Mouse (Mus musculus) midbrain, embryonic 14.5 days (tissue): ENCODE data around the gene Dnal1. TPM values are rescaled to one million over a fixed set of nuclear protein-coding genes. Genes with fewer than 3 reads are reported as not detected.
A peak's percentile ranks its signal among the peaks of the same experiment; 100 is the strongest.

Source experiments
- ATAC-seq: fragments of 200-750 bp; cut with Nextera tagmentation; 2 replicates; pipeline ENCODE4 v1.8.0; 2017; ENCODE audit warnings: moderate number of reproducible peaks, moderate library complexity; ENCODE audit not compliant: low FRiP score, low TSS enrichment
- DNase-seq: peaks from one replicate; pipeline ENCODE4 v3.0.0-alpha.2; 2015
- H3K27ac ChIP-seq: fragments of 300-500 bp; sonication (generic); replicated peaks from 2 replicates; pipeline ENCODE4 v1.5.1; 2014; ENCODE audit warnings: mild to moderate bottlenecking, low read depth, low read length, moderate library complexity
- H3K27me3 ChIP-seq: fragments of 300-500 bp; sonication (generic); 2 replicates; pipeline ENCODE4 v1.6.1; 2014; ENCODE audit warnings: low read length, control low read depth, mixed read lengths; ENCODE audit not compliant: control insufficient read depth, insufficient read depth
- H3K36me3 ChIP-seq: fragments of 300-500 bp; sonication (generic); 2 replicates; pipeline ENCODE4 v1.6.1; 2014; ENCODE audit warnings: low read length, control low read depth; ENCODE audit not compliant: control insufficient read depth, insufficient read depth
- H3K4me1 ChIP-seq: fragments of 300-500 bp; sonication (generic); 2 replicates; pipeline ENCODE4 v1.6.1; 2014; ENCODE audit warnings: mild to moderate bottlenecking, antibody characterized with exemption, low read length, control low read depth; ENCODE audit not compliant: control insufficient read depth, insufficient read depth
- H3K4me2 ChIP-seq: fragments of 300-500 bp; sonication (generic); 2 replicates; pipeline ENCODE4 v1.6.1; 2014; ENCODE audit warnings: mild to moderate bottlenecking, low read length, moderate library complexity
- H3K4me3 ChIP-seq: fragments of 300-500 bp; sonication (generic); replicated peaks from 2 replicates; pipeline ENCODE4 v1.5.1; 2014; ENCODE audit warnings: low read depth, low read length
- H3K9ac ChIP-seq: fragments of 300-500 bp; sonication (generic); replicated peaks from 2 replicates; pipeline ENCODE4 v1.6.1; 2014; ENCODE audit warnings: mild to moderate bottlenecking, low read length, moderate library complexity
- H3K9me3 ChIP-seq: fragments of 300-500 bp; sonication (generic); 2 replicates; pipeline ENCODE4 v1.6.1; 2016; ENCODE audit warnings: low read length, control low read depth, mixed read lengths; ENCODE audit not compliant: control insufficient read depth
- WGBS: fragments of 180-500 bp; shearing (Covaris S2); extraction: QIAGEN DNeasy Blood & Tissue Kit; methylation state at CpG from one replicate; pipeline ENCODE4 v1.1.7; 2014; 5-methylcytosine and 5-hydroxymethylcytosine counted together
- polyA plus RNA-seq: library from polyadenylated mRNA; unstranded; fragments of >200 nt; fragmentation: Nextera tagmentation; extraction: Ambion mirVana; gene quantifications from 2 replicates; pipeline ENCODE4 v1.2.1, GENCODE M21; 2014

The Dnal1 gene
- polyA plus RNA-seq, 1 experiment from 2014 or later: 7.8 TPM

DNA sequence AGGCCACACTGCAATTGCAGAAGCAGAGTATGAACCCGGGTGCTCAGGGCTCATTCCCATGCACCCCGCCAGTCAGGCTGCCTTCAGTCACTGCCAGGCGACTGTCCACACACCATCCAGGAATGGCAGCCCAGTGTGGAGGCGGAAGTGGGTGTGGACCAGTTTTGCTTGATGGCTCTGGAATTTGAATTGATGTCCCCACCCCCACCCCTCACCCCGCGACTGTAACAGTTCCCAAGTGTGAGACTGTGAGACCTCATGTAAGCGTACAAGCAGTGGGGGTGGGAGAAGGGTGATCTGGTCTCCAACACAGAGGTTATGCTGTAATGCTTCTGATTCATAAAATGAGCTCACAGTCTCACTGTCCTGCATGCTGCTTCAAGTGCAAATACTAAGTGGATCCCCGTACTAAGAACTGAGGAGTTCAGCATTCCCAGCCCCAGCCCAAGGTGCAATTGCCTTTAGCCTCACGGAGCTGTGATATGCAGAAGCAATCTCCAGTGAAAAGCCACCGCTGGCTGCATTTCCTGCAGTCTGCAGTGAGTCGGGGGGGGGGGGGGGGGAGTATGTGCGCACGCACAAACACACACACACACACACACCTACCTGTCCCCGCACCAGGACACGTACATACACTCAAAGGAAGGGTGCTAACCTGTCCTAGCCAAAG, 76.1 kb downstream of the Dnal1 start:
- Histone ChIP-seq H3K4me2 (peak overlapping the region; percentile 84), H3K27ac (no peak overlapping the region), H3K9ac (no peak overlapping the region), H3K27me3 (no peaks in the 10 kb centered on the region), H3K4me1 (peaks cover 50% of the 10 kb centered on the region), H3K4me3 (no peak overlapping the region), H3K36me3 (no peaks in the 10 kb centered on the region), H3K9me3 (no peaks in the 10 kb centered on the region)
- DNase-seq: no peak
- no peak for ATAC-seq
- WGBS: 55% methylated on average over 14 of the region's 15 CpGs

DNA sequence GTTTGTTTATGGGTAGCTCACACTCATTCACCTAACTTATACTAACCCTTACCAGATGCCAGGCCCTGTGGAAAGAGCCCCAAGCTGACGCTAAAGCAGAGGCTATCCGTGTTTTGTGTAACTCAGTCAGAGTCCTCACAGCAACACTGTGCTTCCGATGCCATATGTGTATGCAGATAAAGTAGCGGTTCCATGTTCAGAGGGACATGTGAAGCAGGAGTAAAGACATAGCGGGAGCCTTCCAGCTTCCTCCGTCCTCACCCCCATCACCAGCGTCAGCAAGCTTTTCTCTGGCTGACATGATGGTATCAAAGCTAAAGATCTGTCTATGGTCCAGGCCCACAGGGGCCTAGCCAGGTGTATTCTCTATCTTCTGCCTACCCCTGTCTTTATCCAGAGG, 77.0 kb downstream of the Dnal1 start:
- DNase-seq (no peak), ATAC-seq (no peak)
- 67% methylated on average over 7 of the region's 7 CpGs for WGBS
- no peak overlapping the region for H3K27ac ChIP-seq
- H3K4me3 ChIP-seq: no peak overlapping the region
- no peaks in the 10 kb centered on the region for H3K36me3 ChIP-seq
- peak overlapping the region; percentile 84 for H3K4me2 ChIP-seq
- H3K9me3 ChIP-seq: no peaks in the 10 kb centered on the region
- no peak overlapping the region for H3K9ac ChIP-seq
- peaks cover 50% of the 10 kb centered on the region for H3K4me1 ChIP-seq
- H3K27me3 ChIP-seq: no peaks in the 10 kb centered on the region

DNA sequence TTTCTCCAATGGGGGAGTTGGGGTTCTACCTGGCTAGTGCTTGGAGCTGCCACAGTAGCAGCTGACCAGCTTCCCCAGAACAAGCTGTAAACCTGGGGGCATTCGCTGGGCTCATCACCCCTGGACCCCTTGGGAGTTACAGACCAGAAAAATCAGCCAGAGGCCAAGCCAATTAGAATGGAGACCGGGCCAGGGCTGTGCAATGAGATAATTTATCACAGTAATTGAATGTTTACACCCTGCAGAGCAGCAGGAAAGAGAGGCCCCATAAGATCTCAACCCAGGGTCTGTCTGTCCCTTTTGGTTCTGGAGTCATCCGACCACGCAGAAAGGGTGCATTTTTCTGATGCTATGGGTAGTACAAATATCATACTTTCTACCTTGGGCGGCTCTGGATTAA, 77.6 kb downstream of the Dnal1 start:
- DNase-seq (no peak), ATAC-seq (no peak)
- Histone ChIP-seq H3K4me2 (peak overlapping the region; percentile 84), H3K36me3 (no peaks in the 10 kb centered on the region), H3K9me3 (no peaks in the 10 kb centered on the region), H3K27me3 (no peaks in the 10 kb centered on the region), H3K4me3 (peak overlapping the region; percentile 83), H3K4me1 (peaks cover 50% of the 10 kb centered on the region), H3K9ac (no peak overlapping the region; the same call in 1 of the 2 replicates), H3K27ac (no peak overlapping the region; the same call in 1 of the 2 replicates)
- WGBS: 17% methylated on average over 5 of the region's 5 CpGs

DNA sequence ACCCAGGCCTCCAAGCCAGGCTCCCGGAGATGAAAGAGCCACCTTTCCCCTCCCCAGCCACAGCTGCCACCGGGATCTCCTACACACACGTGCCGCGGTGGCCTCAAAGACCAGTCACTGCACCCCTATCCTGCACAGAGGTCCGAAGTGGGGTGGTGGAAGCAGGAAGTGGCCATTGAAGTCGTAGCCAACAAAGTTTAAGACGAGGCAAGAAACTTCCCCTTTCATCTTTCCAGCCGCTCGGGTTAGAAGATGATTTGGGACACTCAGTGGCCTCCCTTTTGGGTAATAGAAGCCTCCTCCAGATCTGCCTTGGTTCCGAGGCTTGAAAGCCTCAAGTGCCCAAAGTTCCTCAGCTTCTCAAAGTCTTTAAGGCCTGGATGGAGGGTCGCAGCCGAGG, 78.1 kb downstream of the Dnal1 start:
- H3K4me1 ChIP-seq: peaks cover 50% of the 10 kb centered on the region
- H3K27me3 ChIP-seq: no peaks in the 10 kb centered on the region
- H3K4me3 ChIP-seq: peak overlapping the region; percentile 83
- DNase-seq (no peak), ATAC-seq (no peak)
- 3% methylated on average over 13 of the region's 13 CpGs for WGBS
- peak overlapping the region; percentile 89 for H3K9ac ChIP-seq
- no peaks in the 10 kb centered on the region for H3K9me3 ChIP-seq
- peak overlapping the region; percentile 84 for H3K4me2 ChIP-seq
- no peaks in the 10 kb centered on the region for H3K36me3 ChIP-seq
- peak overlapping the region; percentile 95 for H3K27ac ChIP-seq

DNA sequence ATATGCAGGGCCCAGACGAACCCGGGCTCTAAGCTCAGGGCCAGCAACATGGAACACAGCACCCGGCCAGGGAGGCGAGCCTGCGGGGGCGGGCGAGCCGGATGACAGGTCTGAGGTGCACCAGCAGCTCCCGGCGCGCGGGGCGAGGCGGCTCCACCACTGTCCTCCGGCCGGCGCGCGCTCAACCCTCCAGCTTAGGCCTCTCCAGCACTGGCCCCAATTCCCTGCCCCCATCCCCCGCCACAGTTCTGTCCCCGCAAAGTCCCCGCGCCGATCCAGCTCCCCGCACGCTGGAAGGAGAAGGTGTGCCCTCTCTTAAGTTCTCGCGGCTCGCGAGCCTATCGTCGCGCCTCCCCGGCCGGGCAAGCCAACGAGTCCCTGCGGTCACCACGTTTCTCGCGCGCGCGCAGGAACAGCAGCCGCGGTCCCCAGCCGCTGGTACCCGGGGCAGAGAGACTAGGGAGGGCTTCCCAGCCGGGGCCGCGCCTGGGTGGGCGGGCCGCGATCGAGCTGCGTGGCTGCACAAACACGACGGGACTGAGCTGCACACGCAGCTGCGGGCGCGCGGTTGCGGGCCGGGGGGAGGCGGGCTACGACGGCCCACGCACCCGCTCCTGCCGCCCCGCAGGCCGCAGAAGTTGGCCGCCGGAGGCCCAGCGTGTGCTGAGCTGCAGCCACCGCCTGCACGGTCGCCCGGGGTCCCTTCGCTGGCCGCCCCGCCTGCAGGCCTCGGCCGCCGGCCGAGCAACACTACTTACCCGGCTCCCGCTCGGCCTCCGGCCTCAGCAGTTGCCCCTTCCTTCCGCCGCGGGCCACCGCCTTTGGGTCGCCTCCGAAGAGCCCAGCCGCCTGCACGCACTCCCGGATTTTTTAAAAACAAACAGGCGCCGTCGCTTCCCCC, 78.8 kb downstream of the Dnal1 start:
- Histone ChIP-seq H3K9me3 (no peaks in the 10 kb centered on the region), H3K9ac (peak overlapping the region; percentile 89), H3K4me3 (peak overlapping the region; percentile 83), H3K27ac (peak overlapping the region; percentile 95), H3K4me2 (peak overlapping the region; percentile 84), H3K36me3 (no peaks in the 10 kb centered on the region), H3K4me1 (peaks cover 46% of the 10 kb centered on the region), H3K27me3 (no peaks in the 10 kb centered on the region)
- peak; percentile 55 for ATAC-seq
- DNase-seq: peak; percentile 87
- WGBS: under 1% methylated on average over 101 of the region's 102 CpGs

DNA sequence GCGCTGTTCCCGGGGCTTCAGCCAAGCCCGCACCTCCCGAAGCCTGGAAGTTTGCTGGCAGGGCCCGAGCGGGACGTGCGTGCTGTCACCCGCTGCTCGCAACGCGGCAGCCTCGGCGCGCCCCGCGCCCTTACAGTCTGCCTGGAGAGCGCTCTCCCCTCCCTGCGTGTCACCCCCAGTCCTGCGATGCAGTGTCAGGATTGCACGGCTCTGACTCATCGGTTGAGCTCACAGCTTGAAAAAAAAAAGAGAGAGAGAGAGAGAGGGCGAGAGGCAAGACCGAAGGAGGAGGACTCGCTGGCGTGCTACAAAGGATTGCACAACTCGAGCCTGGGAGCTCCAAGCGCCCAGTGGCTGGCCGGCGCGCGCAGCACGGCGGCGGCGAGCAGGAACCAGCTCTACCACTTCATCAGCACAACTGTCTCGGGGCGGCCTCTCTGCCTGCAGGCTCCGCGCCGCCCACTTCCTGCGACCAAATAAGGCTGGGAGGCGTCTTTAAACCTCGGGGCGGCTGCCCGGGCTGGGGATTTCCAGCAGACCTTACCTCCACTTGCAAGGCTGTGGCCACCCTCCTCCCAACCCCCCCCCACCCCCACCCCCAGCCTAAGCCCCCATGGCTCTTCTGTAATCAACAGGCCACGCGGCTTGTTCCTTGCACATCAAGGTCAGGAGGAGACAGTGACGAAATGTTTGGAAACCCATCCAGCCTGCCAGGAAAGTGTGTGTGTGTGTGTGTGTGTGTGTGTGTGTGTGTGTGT, 79.7 kb downstream of the Dnal1 start:
- Histone ChIP-seq H3K9ac (peak overlapping the region; percentile 89), H3K27me3 (no peaks in the 10 kb centered on the region), H3K4me3 (peak overlapping the region; percentile 83), H3K4me1 (peaks cover 39% of the 10 kb centered on the region), H3K27ac (peak overlapping the region; percentile 95), H3K9me3 (no peaks in the 10 kb centered on the region), H3K36me3 (no peaks in the 10 kb centered on the region), H3K4me2 (peak overlapping the region; percentile 84)
- WGBS: under 1% methylated on average over 49 of the region's 49 CpGs
- DNase-seq (peak; percentile 92), ATAC-seq (peak; percentile 74)

DNA sequence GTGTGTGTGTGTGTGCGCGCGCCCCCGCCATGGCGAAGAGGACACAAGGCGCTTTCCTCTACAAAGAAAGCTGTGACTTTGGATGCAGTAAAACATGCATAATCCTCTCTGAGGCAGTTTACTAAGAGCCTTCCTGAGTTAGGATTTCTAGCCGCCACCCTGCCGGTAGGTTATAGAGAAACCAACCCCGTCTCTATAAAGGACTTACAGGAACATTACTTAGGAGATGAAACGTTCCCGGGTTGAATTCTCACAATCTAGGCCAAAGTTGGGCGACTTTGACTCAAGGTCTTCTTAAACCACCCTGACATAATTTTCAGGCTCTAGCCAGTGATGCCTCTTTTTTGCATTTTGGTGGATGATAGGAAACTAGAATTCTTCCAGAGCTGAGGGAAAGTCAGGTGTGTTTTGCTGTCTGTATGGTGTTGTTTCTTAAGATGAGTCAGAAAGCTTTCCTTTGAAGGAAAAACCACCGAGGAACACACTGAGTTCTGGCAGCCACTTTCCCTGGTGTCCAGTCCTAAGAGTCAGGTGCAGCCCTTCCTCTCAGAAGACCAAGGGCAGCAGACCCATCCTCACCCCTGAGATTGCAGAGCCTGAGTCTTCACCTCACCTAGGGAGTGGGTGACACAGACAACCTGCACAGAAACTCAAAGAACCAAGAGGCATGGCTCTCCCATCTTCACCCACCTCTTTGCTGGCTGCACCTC, 80.4 kb downstream of the Dnal1 start:
- H3K36me3 ChIP-seq: no peaks in the 10 kb centered on the region
- 3% methylated on average over 13 of the region's 13 CpGs for WGBS
- peak; percentile 60 for DNase-seq
- H3K27ac ChIP-seq: peak overlapping the region; percentile 95
- peak overlapping the region; percentile 84 for H3K4me2 ChIP-seq
- peak overlapping the region; percentile 89 for H3K9ac ChIP-seq
- peaks cover 33% of the 10 kb centered on the region for H3K4me1 ChIP-seq
- no peaks in the 10 kb centered on the region for H3K27me3 ChIP-seq
- ATAC-seq: 0 out of 2 replicates have a peak, but pooled peaks have one; percentile 1
- H3K9me3 ChIP-seq: no peaks in the 10 kb centered on the region
- peak overlapping the region; percentile 83 for H3K4me3 ChIP-seq

DNA sequence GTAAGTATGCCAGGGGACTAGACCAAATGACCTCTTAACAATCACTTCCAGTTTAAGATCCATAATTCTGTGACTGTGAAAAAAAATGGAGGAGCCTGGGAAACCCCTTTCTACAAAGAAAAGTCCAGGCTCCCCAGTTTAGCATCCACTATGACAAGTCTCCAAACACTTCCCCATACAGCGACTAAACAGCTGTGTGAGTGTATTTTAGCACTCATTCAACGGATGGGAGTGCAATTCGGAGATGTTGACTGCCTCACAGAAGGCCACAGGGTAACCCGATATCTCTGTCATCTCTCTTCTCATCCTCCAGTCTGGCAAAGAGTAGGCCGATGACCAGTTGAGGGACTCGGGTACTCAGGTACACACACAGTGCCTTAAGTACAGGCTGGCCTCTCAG, 81.0 kb downstream of the Dnal1 start:
- no peak overlapping the region for H3K4me2 ChIP-seq
- H3K27me3 ChIP-seq: no peaks in the 10 kb centered on the region
- ATAC-seq (no peak), DNase-seq (no peak)
- no peaks in the 10 kb centered on the region for H3K36me3 ChIP-seq
- no peak overlapping the region for H3K9ac ChIP-seq
- H3K9me3 ChIP-seq: no peaks in the 10 kb centered on the region
- no peak overlapping the region for H3K27ac ChIP-seq
- no peak overlapping the region for H3K4me3 ChIP-seq
- WGBS: 59% methylated on average over 6 of the region's 6 CpGs
- H3K4me1 ChIP-seq: peaks cover 31% of the 10 kb centered on the region
